Mouse (Mus musculus): ENCODE results near the gene Olfr1358. TPM values are rescaled to one million over a fixed set of nuclear protein-coding genes. Genes with fewer than 3 reads are reported as not detected.
"Not testable (repeated sequence)": the region's sequence is repeated elsewhere in the genome, so short reads cannot be mapped to it uniquely, and the experiment has no call there.

The Olfr1358 gene
- polyA plus RNA-seq, 1 experiment from 2014 or later, result not detected

GRCm38 (mm10) chr10:78481928-78482499 lies 35.2 kb upstream of the Olfr1358 start:
- H3K36me3 ChIP-seq (replicated peaks; ENCODE audit: control insufficient read depth, insufficient read depth), result no peaks in the 10 kb centered on the region
- H3K27me3 ChIP-seq (ENCODE audit: control insufficient read depth, insufficient read depth, low read length), result peaks cover 6% of the 10 kb centered on the region; the same call in 1 of the 2 replicates
- DNase-seq (ENCODE audit: low spot score) (peak; percentile 74), ATAC-seq (ENCODE audit: low FRiP score) (peak; percentile 94)
- H3K4me3 ChIP-seq (replicated peaks; ENCODE audit: low read length), result peak overlapping the region; percentile 52
- peak overlapping the region; percentile 60 for H3K9ac ChIP-seq
- H3K4me2 ChIP-seq (replicated peaks), result peak overlapping the region; percentile 97
- under 1% methylated on average over 35 of the region's 35 CpGs for WGBS
- H3K4me1 ChIP-seq (replicated peaks; ENCODE audit: control insufficient read depth, insufficient read depth, low read length), result 0 out of 2 replicates have a peak, but pooled peaks cover 3% of the 10 kb centered on the region
- H3K27ac ChIP-seq, result no peak overlapping the region
- H3K9me3 ChIP-seq (ENCODE audit: control insufficient read depth, low read length), result 0 out of 2 replicates have a peak, but pooled peaks cover 3% of the 10 kb centered on the region

- H3K9me3 ChIP-seq (ENCODE audit: control insufficient read depth, low read length); ATAC-seq (ENCODE audit: low FRiP score); H3K4me1 ChIP-seq (replicated peaks; ENCODE audit: control insufficient read depth, insufficient read depth, low read length): not testable (repeated sequence)
Measured at GRCm38 (mm10) chr10:78485369-78485768, 31.9 kb upstream of the Olfr1358 start.

GRCm38 (mm10) chr10:78486871-78487270 lies 30.4 kb upstream of the Olfr1358 start:
- Histone ChIP-seq H3K4me1 (replicated peaks; ENCODE audit: control insufficient read depth, insufficient read depth, low read length) (no peaks in the 10 kb centered on the region), H3K4me2 (replicated peaks) (no peak overlapping the region), H3K27ac (no peak overlapping the region), H3K4me3 (replicated peaks; ENCODE audit: low read length) (no peak overlapping the region), H3K27me3 (ENCODE audit: control insufficient read depth, insufficient read depth, low read length) (peaks cover 6% of the 10 kb centered on the region; the same call in 1 of the 2 replicates), H3K9ac (no peak overlapping the region), H3K36me3 (replicated peaks; ENCODE audit: control insufficient read depth, insufficient read depth) (no peaks in the 10 kb centered on the region), H3K9me3 (ENCODE audit: control insufficient read depth, low read length) (no peaks in the 10 kb centered on the region)
- WGBS, result 80% methylated on average over 5 of the region's 5 CpGs
- ATAC-seq (ENCODE audit: low FRiP score) (no peak), DNase-seq (ENCODE audit: low spot score) (no peak)

More at GRCm38 (mm10) chr10:78485369-78485768, 31.9 kb upstream of the Olfr1358 start:
- H3K27me3 ChIP-seq (ENCODE audit: control insufficient read depth, insufficient read depth, low read length); H3K36me3 ChIP-seq (replicated peaks; ENCODE audit: control insufficient read depth, insufficient read depth); H3K4me3 ChIP-seq (replicated peaks; ENCODE audit: low read length); H3K4me2 ChIP-seq (replicated peaks); DNase-seq (ENCODE audit: low spot score); H3K27ac ChIP-seq; H3K9ac ChIP-seq: not testable (repeated sequence)
- 77% methylated on average over 2 of the region's 2 CpGs for WGBS

- WGBS, result 9% methylated on average over 26 of the region's 26 CpGs
- Histone ChIP-seq H3K9me3 (ENCODE audit: control insufficient read depth, low read length) (no peaks in the 10 kb centered on the region), H3K9ac (no peak overlapping the region), H3K27me3 (ENCODE audit: control insufficient read depth, insufficient read depth, low read length) (peaks cover 6% of the 10 kb centered on the region; the same call in 1 of the 2 replicates), H3K4me3 (replicated peaks; ENCODE audit: low read length) (peak overlapping the region; percentile 8; the same call in 1 of the 2 replicates), H3K4me1 (replicated peaks; ENCODE audit: control insufficient read depth, insufficient read depth, low read length) (no peaks in the 10 kb centered on the region), H3K36me3 (replicated peaks; ENCODE audit: control insufficient read depth, insufficient read depth) (no peaks in the 10 kb centered on the region), H3K4me2 (replicated peaks) (peak overlapping the region; percentile 43), H3K27ac (no peak overlapping the region)
- DNase-seq (ENCODE audit: low spot score) (peak; percentile 72), ATAC-seq (ENCODE audit: low FRiP score) (peak; percentile 84)
Measured at GRCm38 (mm10) chr10:78487431-78488086, 29.7 kb upstream of the Olfr1358 start.

- 78% methylated on average over 6 of the region's 6 CpGs for WGBS
- Histone ChIP-seq H3K9me3 (ENCODE audit: control insufficient read depth, low read length) (no peaks in the 10 kb centered on the region), H3K27ac (no peak overlapping the region)
Measured at GRCm38 (mm10) chr10:78502986-78503733, 14.1 kb upstream of the Olfr1358 start.

GRCm38 (mm10) chr10:78519792-78520191 lies 2.6 kb downstream of the Olfr1358 start:
- WGBS, result 90% methylated on average over 9 of the region's 9 CpGs
- Histone ChIP-seq H3K27me3 (ENCODE audit: control insufficient read depth, insufficient read depth, low read length) (no peaks in the 10 kb centered on the region), H3K4me1 (replicated peaks; ENCODE audit: control insufficient read depth, insufficient read depth, low read length) (no peaks in the 10 kb centered on the region), H3K36me3 (replicated peaks; ENCODE audit: control insufficient read depth, insufficient read depth) (no peaks in the 10 kb centered on the region), H3K9me3 (ENCODE audit: control insufficient read depth, low read length) (no peaks in the 10 kb centered on the region), H3K4me2 (replicated peaks) (no peak overlapping the region), H3K4me3 (replicated peaks; ENCODE audit: low read length) (no peak overlapping the region), H3K9ac (no peak overlapping the region), H3K27ac (no peak overlapping the region)
- no peak for ATAC-seq (ENCODE audit: low FRiP score)
- DNase-seq (ENCODE audit: low spot score), result no peak

More at GRCm38 (mm10) chr10:78502986-78503733, 14.1 kb upstream of the Olfr1358 start:
- no peak overlapping the region for H3K4me2 ChIP-seq (replicated peaks)
- ATAC-seq (ENCODE audit: low FRiP score) (no peak), DNase-seq (ENCODE audit: low spot score) (no peak)
- no peak overlapping the region for H3K4me3 ChIP-seq (replicated peaks; ENCODE audit: low read length)
- H3K36me3 ChIP-seq (replicated peaks; ENCODE audit: control insufficient read depth, insufficient read depth), result no peaks in the 10 kb centered on the region
- H3K9ac ChIP-seq, result no peak overlapping the region
- no peaks in the 10 kb centered on the region for H3K4me1 ChIP-seq (replicated peaks; ENCODE audit: control insufficient read depth, insufficient read depth, low read length)
- H3K27me3 ChIP-seq (ENCODE audit: control insufficient read depth, insufficient read depth, low read length), result no peaks in the 10 kb centered on the region

- H3K4me2 ChIP-seq (replicated peaks), result no peak overlapping the region
- H3K9me3 ChIP-seq (ENCODE audit: control insufficient read depth, low read length), result no peaks in the 10 kb centered on the region
- no peak overlapping the region for H3K27ac ChIP-seq
- H3K9ac ChIP-seq, result no peak overlapping the region
- no peak overlapping the region for H3K4me3 ChIP-seq (replicated peaks; ENCODE audit: low read length)
- H3K4me1 ChIP-seq (replicated peaks; ENCODE audit: control insufficient read depth, insufficient read depth, low read length), result no peaks in the 10 kb centered on the region
- H3K36me3 ChIP-seq (replicated peaks; ENCODE audit: control insufficient read depth, insufficient read depth), result no peaks in the 10 kb centered on the region
- DNase-seq (ENCODE audit: low spot score) (no peak), ATAC-seq (ENCODE audit: low FRiP score) (no peak)
- no peaks in the 10 kb centered on the region for H3K27me3 ChIP-seq (ENCODE audit: control insufficient read depth, insufficient read depth, low read length)
- 63% methylated on average over 17 of the region's 17 CpGs for WGBS
Measured at GRCm38 (mm10) chr10:78520260-78521005, 3.2 kb downstream of the Olfr1358 start.

- not testable (repeated sequence) for H3K4me2 ChIP-seq (replicated peaks); H3K27me3 ChIP-seq (ENCODE audit: control insufficient read depth, insufficient read depth, low read length); H3K9me3 ChIP-seq (ENCODE audit: control insufficient read depth, low read length); H3K4me1 ChIP-seq (replicated peaks; ENCODE audit: control insufficient read depth, insufficient read depth, low read length); DNase-seq (ENCODE audit: low spot score); ATAC-seq (ENCODE audit: low FRiP score); H3K4me3 ChIP-seq (replicated peaks; ENCODE audit: low read length); H3K9ac ChIP-seq; H3K27ac ChIP-seq; H3K36me3 ChIP-seq (replicated peaks; ENCODE audit: control insufficient read depth, insufficient read depth)
- WGBS, result 52% methylated on average over 3 of the region's 3 CpGs
Measured at GRCm38 (mm10) chr10:78525071-78525470, 7.8 kb downstream of the Olfr1358 start.

GRCm38 (mm10) chr10:78525511-78525910 lies 8.3 kb downstream of the Olfr1358 start:
- H3K27me3 ChIP-seq (ENCODE audit: control insufficient read depth, insufficient read depth, low read length), result no peaks in the 10 kb centered on the region
- ATAC-seq (ENCODE audit: low FRiP score), result no peak
- WGBS, result 67% methylated on average over 4 of the region's 4 CpGs

More at GRCm38 (mm10) chr10:78525511-78525910, 8.3 kb downstream of the Olfr1358 start:
- H3K4me1 ChIP-seq (replicated peaks; ENCODE audit: control insufficient read depth, insufficient read depth, low read length), result no peaks in the 10 kb centered on the region
- H3K4me3 ChIP-seq (replicated peaks; ENCODE audit: low read length), result no peak overlapping the region
- no peak for DNase-seq (ENCODE audit: low spot score)
- no peak overlapping the region for H3K27ac ChIP-seq
- H3K9me3 ChIP-seq (ENCODE audit: control insufficient read depth, low read length), result no peaks in the 10 kb centered on the region
- H3K4me2 ChIP-seq (replicated peaks), result no peak overlapping the region
- H3K36me3 ChIP-seq (replicated peaks; ENCODE audit: control insufficient read depth, insufficient read depth), result no peaks in the 10 kb centered on the region
- H3K9ac ChIP-seq, result no peak overlapping the region
